Mouse (Mus musculus) layer of hippocampus, adult 9-10 months (tissue): ENCODE results near the gene Fbxo47.

Source experiments
- DNase-seq: peaks from one replicate; pipeline ENCODE4 v3.0.0; 2022; ENCODE audit warnings: low spot score

Fbxo47 gene

GRCm38 (mm10) chr11:97883918-97884600 is at the start of gene Fbxo47:
TSS of gene Fbxo47 (minus strand) at chr11:97884154.
- DNase-seq, result peak; percentile 89

- DNase-seq, result no peak
Measured at GRCm38 (mm10) chr11:97933553-97933952, 49.6 kb upstream of the Fbxo47 start.

GRCm38 (mm10) chr11:97928905-97929304 is 45.0 kb upstream of the Fbxo47 start:
- DNase-seq, result no peak

- no peak for DNase-seq
Measured at GRCm38 (mm10) chr11:97924217-97924616, 40.3 kb upstream of the Fbxo47 start.

- DNase-seq, result no peak
Measured at GRCm38 (mm10) chr11:97923639-97924038, 39.7 kb upstream of the Fbxo47 start.

- DNase-seq, result no peak
Measured at GRCm38 (mm10) chr11:97915974-97916503, 32.1 kb upstream of the Fbxo47 start.

- no peak for DNase-seq
Measured at GRCm38 (mm10) chr11:97915471-97915870, 31.5 kb upstream of the Fbxo47 start.

GRCm38 (mm10) chr11:97913111-97913510 is 29.2 kb upstream of the Fbxo47 start:
- no peak for DNase-seq

GRCm38 (mm10) chr11:97908634-97909348 is 24.8 kb upstream of the Fbxo47 start:
- DNase-seq, result no peak

GRCm38 (mm10) chr11:97907935-97908334 is 24.0 kb upstream of the Fbxo47 start:
- no peak for DNase-seq

GRCm38 (mm10) chr11:97906905-97907304 is 23.0 kb upstream of the Fbxo47 start:
- no peak for DNase-seq

- DNase-seq, result no peak
Measured at GRCm38 (mm10) chr11:97905941-97906340, 22.0 kb upstream of the Fbxo47 start.

GRCm38 (mm10) chr11:97905540-97905939 is 21.6 kb upstream of the Fbxo47 start:
- DNase-seq, result no peak

- DNase-seq, result no peak
Measured at GRCm38 (mm10) chr11:97904801-97905200, 20.8 kb upstream of the Fbxo47 start.

- DNase-seq, result no peak
Measured at GRCm38 (mm10) chr11:97901806-97902205, 17.9 kb upstream of the Fbxo47 start.

GRCm38 (mm10) chr11:97899822-97900221 is 15.9 kb upstream of the Fbxo47 start:
- DNase-seq, result peak; percentile 83

GRCm38 (mm10) chr11:97897568-97898185 is 13.7 kb upstream of the Fbxo47 start:
- no peak for DNase-seq

GRCm38 (mm10) chr11:97896655-97897054 is 12.7 kb upstream of the Fbxo47 start:
- DNase-seq, result no peak

- no peak for DNase-seq
Measured at GRCm38 (mm10) chr11:97891821-97892220, 7.9 kb upstream of the Fbxo47 start.

- no peak for DNase-seq
Measured at GRCm38 (mm10) chr11:97885296-97885915, 1.5 kb upstream of the Fbxo47 start.

GRCm38 (mm10) chr11:97884601-97885185 is 739 bp upstream of the Fbxo47 start:
- DNase-seq, result no peak

GRCm38 (mm10) chr11:97883542-97883917 is 424 bp downstream of the Fbxo47 start:
- peak; percentile 22 for DNase-seq
